Mouse (Mus musculus) neural tube, embryonic 11.5 days (tissue): ENCODE measurements around the gene Gns. TPM values are rescaled to one million over a fixed set of nuclear protein-coding genes. Genes with fewer than 3 reads are reported as not detected.

Source experiments
- ATAC-seq: fragments of 200-750 bp; cut with Nextera tagmentation; 2 replicates; pipeline ENCODE4 v1.8.0; 2017; ENCODE audit warnings: moderate number of reproducible peaks, mild to moderate bottlenecking, moderate TSS enrichment, moderate library complexity; ENCODE audit not compliant: insufficient read depth, low FRiP score, low TSS enrichment
- DNase-seq: peaks from one replicate; pipeline ENCODE4 v3.0.0-alpha.2; 2015; ENCODE audit warnings: low spot score
- H3K27ac ChIP-seq: fragments of 300-500 bp; sonication (generic); 2 replicates; pipeline ENCODE4 v1.5.1; 2014; ENCODE audit warnings: low read depth, mild to moderate bottlenecking, low read length
- H3K27me3 ChIP-seq: fragments of 300-500 bp; sonication (generic); 2 replicates; pipeline ENCODE4 v1.6.1; 2014; ENCODE audit warnings: mild to moderate bottlenecking, low read length, mixed read lengths; ENCODE audit not compliant: control insufficient read depth, insufficient read depth
- H3K36me3 ChIP-seq: fragments of 300-500 bp; sonication (generic); 2 replicates; pipeline ENCODE4 v1.6.1; 2014; ENCODE audit warnings: mild to moderate bottlenecking, low read length, moderate library complexity, mixed read lengths; ENCODE audit not compliant: control insufficient read depth, insufficient read depth
- H3K4me1 ChIP-seq: fragments of 300-500 bp; sonication (generic); 2 replicates; pipeline ENCODE4 v1.6.1; 2014; ENCODE audit warnings: low read length, mixed read lengths; ENCODE audit not compliant: control insufficient read depth, insufficient read depth
- H3K4me2 ChIP-seq: fragments of 300-500 bp; sonication (generic); 2 replicates; pipeline ENCODE4 v1.6.1; 2014; ENCODE audit warnings: low read depth, mild to moderate bottlenecking, moderate library complexity
- H3K4me3 ChIP-seq: fragments of 300-500 bp; sonication (generic); 2 replicates; pipeline ENCODE4 v1.5.1; 2014; ENCODE audit warnings: low read depth, low read length
- H3K9ac ChIP-seq: fragments of 300-500 bp; sonication (generic); 2 replicates; pipeline ENCODE4 v1.6.1; 2014; ENCODE audit warnings: mild to moderate bottlenecking, low read length
- H3K9me3 ChIP-seq: fragments of 300-500 bp; sonication (generic); 2 replicates; pipeline ENCODE4 v1.6.1; 2016; ENCODE audit warnings: low read length; ENCODE audit not compliant: control insufficient read depth
- WGBS: fragments of 180-500 bp; shearing (Covaris S2); extraction: QIAGEN DNeasy Blood & Tissue Kit; methylation state at CpG from one replicate; pipeline ENCODE4 v1.1.7; 2014; 5-methylcytosine and 5-hydroxymethylcytosine counted together
- polyA plus RNA-seq: library from polyadenylated mRNA; unstranded; fragments of >200 nt; fragmentation: Nextera tagmentation; extraction: Ambion mirVana; gene quantifications from 2 replicates; pipeline ENCODE4 v1.2.1, GENCODE M21; 2014

Gene Gns
- polyA plus RNA-seq, 1 experiment from 2014 or later, result 53.5 TPM

GRCm38 (mm10) chr10:121435546-121436257 lies 70.8 kb downstream of the Gns start:
- 0 out of 2 replicates have a peak, but pooled peaks cover 2% of the 10 kb centered on the region for H3K4me1 ChIP-seq
- no peaks in the 10 kb centered on the region for H3K36me3 ChIP-seq
- no peak overlapping the region for H3K27ac ChIP-seq
- DNase-seq, result peak; percentile 42
- no peak for ATAC-seq
- H3K4me3 ChIP-seq, result no peak overlapping the region
- no peak overlapping the region for H3K9ac ChIP-seq
- WGBS, result 62% methylated on average over 28 of the region's 28 CpGs
- no peaks in the 10 kb centered on the region for H3K27me3 ChIP-seq
- no peaks in the 10 kb centered on the region for H3K9me3 ChIP-seq
- H3K4me2 ChIP-seq, result no peak overlapping the region

- Histone ChIP-seq H3K4me2 (no peak overlapping the region), H3K27ac (no peak overlapping the region), H3K27me3 (no peaks in the 10 kb centered on the region), H3K9ac (no peak overlapping the region), H3K4me3 (no peak overlapping the region), H3K9me3 (no peaks in the 10 kb centered on the region), H3K4me1 (0 out of 2 replicates have a peak, but pooled peaks cover 2% of the 10 kb centered on the region), H3K36me3 (no peaks in the 10 kb centered on the region)
- no peak for ATAC-seq
- 39% methylated on average over 8 of the region's 8 CpGs for WGBS
- peak; percentile 34 for DNase-seq
These were observed 71.4 kb downstream of the Gns start for GRCm38 (mm10) chr10:121436258-121436645.

GRCm38 (mm10) chr10:121436693-121437092 lies 71.8 kb downstream of the Gns start:
- Histone ChIP-seq H3K9me3 (no peaks in the 10 kb centered on the region), H3K9ac (no peak overlapping the region), H3K36me3 (no peaks in the 10 kb centered on the region), H3K4me3 (no peak overlapping the region), H3K4me2 (no peak overlapping the region), H3K27me3 (no peaks in the 10 kb centered on the region), H3K27ac (no peak overlapping the region), H3K4me1 (0 out of 2 replicates have a peak, but pooled peaks cover 2% of the 10 kb centered on the region)
- WGBS, result 59% methylated on average over 4 of the region's 4 CpGs
- DNase-seq, result no peak
- no peak for ATAC-seq

GRCm38 (mm10) chr10:121438109-121438508 lies 73.2 kb downstream of the Gns start:
- Histone ChIP-seq H3K9me3 (no peaks in the 10 kb centered on the region), H3K27me3 (no peaks in the 10 kb centered on the region), H3K4me3 (no peak overlapping the region), H3K27ac (no peak overlapping the region), H3K36me3 (no peaks in the 10 kb centered on the region), H3K9ac (no peak overlapping the region), H3K4me1 (no peaks in the 10 kb centered on the region), H3K4me2 (no peak overlapping the region)
- WGBS, result 72% methylated on average over 6 of the region's 8 CpGs
- no peak for ATAC-seq
- DNase-seq, result no peak

- no peak for DNase-seq
- no peak for ATAC-seq
- Histone ChIP-seq H3K4me1 (no peaks in the 10 kb centered on the region), H3K27me3 (no peaks in the 10 kb centered on the region), H3K4me2 (no peak overlapping the region), H3K9ac (no peak overlapping the region), H3K9me3 (no peaks in the 10 kb centered on the region), H3K27ac (no peak overlapping the region), H3K36me3 (no peaks in the 10 kb centered on the region), H3K4me3 (no peak overlapping the region)
- WGBS, result 89% methylated on average over 12 of the region's 12 CpGs
These were observed 74.4 kb downstream of the Gns start for GRCm38 (mm10) chr10:121439310-121439731.

GRCm38 (mm10) chr10:121443791-121444190 lies 78.9 kb downstream of the Gns start:
- no peak for ATAC-seq
- no peak for DNase-seq
- 88% methylated on average over 9 of the region's 9 CpGs for WGBS
- no peak overlapping the region for H3K4me3 ChIP-seq
- H3K27me3 ChIP-seq, result no peaks in the 10 kb centered on the region
- no peak overlapping the region for H3K27ac ChIP-seq
- no peaks in the 10 kb centered on the region for H3K9me3 ChIP-seq
- H3K4me1 ChIP-seq, result peaks cover 6% of the 10 kb centered on the region; the same call in 1 of the 2 replicates
- H3K4me2 ChIP-seq, result no peak overlapping the region
- H3K36me3 ChIP-seq, result no peaks in the 10 kb centered on the region
- H3K9ac ChIP-seq, result no peak overlapping the region

- Histone ChIP-seq H3K4me3 (no peak overlapping the region), H3K27ac (no peak overlapping the region), H3K9me3 (no peaks in the 10 kb centered on the region), H3K36me3 (no peaks in the 10 kb centered on the region), H3K4me1 (peaks cover 6% of the 10 kb centered on the region; the same call in 1 of the 2 replicates), H3K27me3 (no peaks in the 10 kb centered on the region), H3K4me2 (no peak overlapping the region), H3K9ac (no peak overlapping the region)
- no peak for ATAC-seq
- 94% methylated on average over 7 of the region's 7 CpGs for WGBS
- no peak for DNase-seq
These were observed 79.3 kb downstream of the Gns start for GRCm38 (mm10) chr10:121444198-121444597.

GRCm38 (mm10) chr10:121445808-121446207 lies 80.9 kb downstream of the Gns start:
- H3K4me2 ChIP-seq, result no peak overlapping the region
- ATAC-seq, result no peak
- H3K4me3 ChIP-seq, result no peak overlapping the region
- no peaks in the 10 kb centered on the region for H3K27me3 ChIP-seq
- H3K27ac ChIP-seq, result no peak overlapping the region
- no peaks in the 10 kb centered on the region for H3K9me3 ChIP-seq
- H3K36me3 ChIP-seq, result no peaks in the 10 kb centered on the region
- H3K9ac ChIP-seq, result no peak overlapping the region
- H3K4me1 ChIP-seq, result peaks cover 6% of the 10 kb centered on the region; the same call in 1 of the 2 replicates
- DNase-seq, result no peak
- WGBS, result 92% methylated on average over 8 of the region's 8 CpGs
